Mouse (Mus musculus) induced T-regulatory cell, adult 2 months (primary cell): ENCODE measurements around the gene Pth2.

ENCODE experiments used
- DNase-seq: peaks from one replicate; pipeline ENCODE4 v3.0.0-alpha.2; 2012; ENCODE audit warnings: low read depth

Pth2 gene

DNA sequence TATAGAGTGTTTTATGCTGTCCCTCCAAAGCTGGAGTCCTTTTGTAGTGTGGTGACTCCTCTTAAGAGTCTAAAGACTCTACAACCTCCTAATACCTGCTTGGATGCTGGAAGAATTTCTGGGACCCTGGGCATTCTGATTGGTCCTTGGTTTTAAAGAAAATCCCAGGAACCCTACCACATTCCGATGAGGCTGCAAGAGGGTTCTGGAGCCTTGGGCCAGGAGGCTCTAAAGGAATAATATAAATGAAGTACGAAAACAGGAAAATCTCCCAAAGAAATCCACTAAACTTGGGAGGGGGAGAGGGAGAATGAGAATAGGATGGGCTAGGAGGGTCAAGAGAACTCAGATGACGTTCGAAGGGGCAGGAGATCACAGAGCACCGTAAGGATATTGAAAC is 27.2 kb upstream of the Pth2 start:
- DNase-seq = no peak

DNA sequence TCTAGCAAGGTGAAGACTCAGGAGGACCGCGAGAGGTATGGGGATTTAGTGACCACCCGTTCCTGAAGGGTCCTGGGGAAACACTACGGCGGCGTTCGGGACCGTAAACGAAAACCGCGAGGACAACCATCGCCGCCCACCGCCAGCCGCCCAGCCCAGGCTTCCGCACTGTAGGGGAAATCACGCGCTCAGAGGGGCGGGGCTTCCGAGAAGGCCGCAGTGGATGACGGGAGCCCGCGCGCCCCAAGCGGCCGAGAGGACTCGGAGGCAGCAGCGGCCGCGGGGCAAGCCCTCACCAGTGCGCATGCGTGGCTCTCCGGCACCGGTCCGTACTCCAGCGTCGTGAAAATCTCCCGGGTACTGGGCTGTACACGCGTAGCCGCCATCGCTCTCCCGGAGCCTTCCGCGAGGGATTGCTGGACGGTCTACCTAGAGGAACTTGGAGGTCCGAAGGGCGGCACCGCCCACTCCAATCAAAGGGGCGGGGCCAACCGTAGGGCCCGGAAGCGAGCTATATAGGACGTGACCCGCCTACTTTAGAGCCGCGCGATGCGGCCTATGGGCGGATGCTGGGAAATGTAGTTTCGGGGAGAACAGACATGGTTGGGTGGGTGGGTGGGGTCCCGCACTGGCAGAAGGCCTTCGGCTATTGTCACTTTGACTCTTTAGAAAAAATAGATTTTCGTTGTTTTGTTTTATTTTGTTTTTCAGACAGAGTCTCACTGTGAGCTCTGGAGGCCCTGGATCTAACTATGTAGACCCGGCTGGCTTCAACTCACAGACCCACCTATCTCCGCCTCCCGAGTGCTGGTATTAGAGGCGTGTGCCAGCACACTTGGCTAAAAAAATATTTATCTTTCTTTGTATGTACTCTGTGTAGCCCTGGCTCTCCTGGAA is 26.5 kb upstream of the Pth2 start, which contains the start of the genes Pih1d1 and Aldh16a1:
Pih1d1 (plus strand) TSS at position 208 of the 897 bp plus-strand sequence.
Aldh16a1 (minus strand) TSS at position 489 of the 897 bp plus-strand sequence.
- DNase-seq = peak; percentile 99

- DNase-seq = peak; percentile 81
Observed at GRCm38 (mm10) chr7:45154993-45155514, 25.7 kb upstream of the Pth2 start.

DNA sequence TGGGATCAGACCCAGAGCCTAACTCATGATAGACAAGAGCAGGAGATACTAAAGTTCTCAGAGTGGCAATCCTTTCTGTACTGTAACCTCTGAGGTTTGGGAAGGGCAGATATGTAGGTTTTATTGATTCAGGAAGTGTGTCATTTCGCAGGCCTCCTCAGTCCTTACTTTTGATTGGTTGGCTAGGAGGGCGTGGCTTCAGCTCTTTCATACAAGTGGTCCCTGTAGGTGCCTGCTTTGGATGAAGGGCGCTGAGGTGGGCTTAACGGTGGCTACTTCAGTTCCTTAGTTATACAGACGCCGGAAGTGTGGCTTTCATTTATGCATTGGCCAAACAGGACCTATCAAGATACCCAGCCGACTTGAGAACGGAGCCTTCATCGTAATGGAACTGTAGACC is 25.2 kb upstream of the Pth2 start:
- peak; percentile 28 for DNase-seq

GRCm38 (mm10) chr7:45156206-45156605 is 24.6 kb upstream of the Pth2 start:
- no peak for DNase-seq

DNA sequence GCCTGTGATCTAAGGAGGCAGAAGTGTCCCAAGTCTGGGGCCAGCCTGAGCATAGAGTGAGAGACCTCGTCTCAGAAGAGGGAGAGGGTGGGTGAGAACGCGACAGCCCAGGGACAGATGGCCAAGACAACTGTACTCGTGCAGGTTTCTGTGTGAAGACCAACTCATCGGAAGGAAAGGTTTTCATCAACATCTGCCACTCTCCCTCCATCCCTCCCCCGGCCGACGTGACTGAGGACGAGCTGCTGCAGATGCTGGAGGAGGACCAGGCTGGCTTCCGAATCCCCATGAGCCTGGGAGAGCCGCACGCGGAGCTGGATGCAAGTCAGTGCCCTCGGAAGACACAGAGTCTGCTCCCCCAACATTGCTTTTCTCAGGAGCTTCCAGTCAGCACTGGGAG is 23.3 kb upstream of the Pth2 start:
- no peak for DNase-seq

DNA sequence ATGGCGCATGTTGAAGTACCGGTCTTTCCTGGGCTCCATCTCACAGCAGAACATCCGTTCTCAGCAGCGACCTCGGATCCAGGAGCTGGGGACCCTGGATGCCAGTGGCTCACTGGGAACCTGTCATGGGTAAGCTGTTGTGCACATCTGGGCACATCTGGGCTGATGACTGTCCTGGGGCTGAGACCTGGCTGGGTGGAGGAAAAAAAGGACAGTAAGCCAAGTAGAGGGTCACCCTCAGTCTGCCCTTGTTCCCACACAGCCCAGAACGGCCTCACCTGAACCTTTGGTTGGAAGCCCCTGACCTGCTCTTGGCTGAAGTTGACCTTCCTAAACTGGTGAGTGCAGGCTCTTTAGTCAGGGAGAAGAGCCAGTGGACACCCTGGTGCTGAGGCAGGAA is 21.8 kb upstream of the Pth2 start:
- DNase-seq = no peak

GRCm38 (mm10) chr7:45160316-45160800 is 20.4 kb upstream of the Pth2 start:
- no peak for DNase-seq

GRCm38 (mm10) chr7:45160866-45161265 is 19.9 kb upstream of the Pth2 start:
- DNase-seq = no peak

DNA sequence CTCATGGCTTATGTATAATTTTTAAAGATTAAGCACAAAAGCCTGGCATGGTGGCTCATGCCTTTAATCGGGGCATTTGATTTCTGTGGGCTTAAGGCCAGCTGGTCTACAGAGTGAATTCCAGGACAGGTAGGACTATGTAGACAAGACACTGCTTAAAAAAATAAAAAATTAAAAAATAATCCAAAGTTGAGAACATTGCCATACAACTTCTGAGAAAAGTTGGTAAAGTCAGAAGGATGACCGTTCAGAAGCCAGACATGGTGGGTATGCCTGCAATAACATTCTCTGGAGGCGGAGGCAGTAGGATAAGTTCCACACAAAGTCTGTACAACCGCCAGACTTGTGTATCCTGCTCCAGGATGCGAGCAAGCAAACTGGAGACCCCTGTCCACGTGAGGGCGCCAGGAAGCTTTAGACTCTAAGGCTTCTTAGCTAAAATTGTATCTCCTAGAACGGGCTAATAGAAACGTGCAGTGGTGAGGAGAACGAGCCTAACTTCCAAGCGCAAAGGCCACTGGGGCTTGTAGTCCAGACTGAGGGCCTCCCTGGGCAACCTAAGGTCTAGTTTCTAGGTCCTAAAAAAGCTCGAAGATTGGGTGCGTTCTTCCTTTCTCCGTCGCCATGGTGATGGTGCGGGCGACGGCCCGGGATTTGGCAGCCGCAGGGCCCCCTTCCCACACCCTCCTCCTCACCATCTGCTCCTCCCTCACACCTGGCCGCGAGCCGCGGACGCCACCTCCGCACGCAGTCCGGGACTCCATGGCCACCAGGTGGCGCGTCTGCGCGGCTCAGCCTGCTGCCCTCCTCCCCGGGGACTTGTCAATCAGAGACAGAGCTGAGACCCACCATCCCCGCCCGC is 19.0 kb upstream of the Pth2 start:
- DNase-seq = peak; percentile 91

DNA sequence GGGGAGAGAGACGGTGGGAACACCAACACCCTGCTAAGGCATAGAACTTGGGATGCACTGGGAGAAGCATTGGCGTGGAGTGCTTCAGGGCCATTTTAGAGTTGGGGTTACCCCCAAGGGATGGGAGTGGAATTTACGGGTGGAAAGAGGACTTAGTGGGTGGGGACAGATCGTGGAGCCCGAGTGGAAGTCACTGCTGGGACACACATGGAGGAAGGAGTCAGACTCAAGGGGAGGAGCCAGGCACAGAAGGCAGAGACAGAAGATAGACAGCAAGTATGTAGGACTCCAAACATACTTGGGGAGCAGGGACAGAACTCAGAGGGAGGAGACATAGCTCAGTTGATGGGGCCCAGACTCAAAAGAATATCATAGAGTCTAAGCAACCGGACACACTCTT is 18.2 kb upstream of the Pth2 start:
- DNase-seq = no peak

DNA sequence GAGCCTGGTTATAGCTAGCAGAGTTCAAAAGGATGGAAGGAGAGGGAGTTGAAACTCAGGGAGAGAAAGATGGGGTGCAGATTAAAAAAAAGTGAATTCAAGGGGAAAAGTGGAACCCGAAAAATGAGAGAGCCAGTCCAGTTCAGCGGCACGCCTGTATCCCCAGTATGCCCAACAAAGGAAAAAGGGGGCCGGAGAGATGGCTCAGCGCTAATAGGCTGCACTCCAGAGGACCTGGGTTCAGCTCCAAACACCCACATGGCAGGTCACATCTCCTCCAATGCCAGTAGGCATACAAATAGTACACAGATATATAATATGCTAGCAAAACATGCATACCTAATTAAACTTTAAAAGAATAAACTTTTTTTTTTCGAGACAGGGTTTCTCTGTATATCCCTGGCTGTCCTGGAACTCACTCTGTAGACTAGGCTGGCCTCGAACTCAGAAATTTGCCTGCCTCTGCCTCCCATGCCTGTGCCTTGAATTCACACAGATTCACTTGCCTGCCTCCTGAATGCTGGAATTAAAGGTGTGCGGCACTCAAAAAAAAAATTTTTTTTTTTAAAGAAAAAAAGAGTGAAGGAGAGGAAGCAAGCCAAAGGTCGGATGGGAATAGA is 17.7 kb upstream of the Pth2 start:
- no peak for DNase-seq

DNA sequence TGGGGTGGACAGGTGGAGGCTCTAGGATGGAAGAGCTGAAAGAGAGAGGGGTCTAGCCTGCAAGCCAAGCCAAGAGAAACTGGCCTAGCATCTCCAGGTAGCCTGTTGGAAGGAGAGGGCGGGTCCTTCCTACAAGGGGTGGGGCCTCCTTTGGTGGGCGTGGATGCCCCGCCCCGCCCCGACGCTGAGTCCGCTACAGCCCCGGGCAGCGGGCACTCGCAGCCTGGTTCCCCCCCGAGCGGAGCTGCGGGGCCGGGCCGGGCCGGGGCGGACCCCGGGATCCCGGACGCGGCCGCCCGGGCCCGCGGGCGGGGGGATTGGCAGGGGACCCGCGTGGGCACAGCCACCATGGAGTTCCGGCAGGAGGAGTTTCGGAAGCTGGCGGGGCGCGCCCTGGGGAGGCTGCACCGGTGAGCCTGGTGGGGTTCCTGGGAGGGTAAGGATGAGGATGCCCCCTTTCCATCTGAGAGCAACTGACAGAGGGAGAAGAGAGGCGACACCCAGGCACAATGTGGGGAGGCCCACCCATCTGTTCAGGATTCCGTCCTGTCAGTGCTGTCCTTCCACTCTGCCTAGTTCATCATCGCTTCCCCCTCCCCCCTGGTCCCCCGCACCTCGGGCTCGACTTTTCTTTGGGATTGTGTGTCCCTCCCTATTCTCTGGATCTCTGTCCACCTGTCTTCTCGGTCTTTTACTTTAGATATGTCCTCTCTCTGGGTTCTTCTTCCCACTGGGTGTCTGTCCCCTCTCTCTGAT is 16.9 kb upstream of the Pth2 start, which contains the start of gene Slc17a7:
Slc17a7 (plus strand) TSS at position 215 of the 756 bp plus-strand sequence.
- peak; percentile 73 for DNase-seq

- DNase-seq = no peak
Observed at GRCm38 (mm10) chr7:45164833-45165232, 16.0 kb upstream of the Pth2 start.

GRCm38 (mm10) chr7:45165701-45166100 is 15.1 kb upstream of the Pth2 start:
- no peak for DNase-seq

DNA sequence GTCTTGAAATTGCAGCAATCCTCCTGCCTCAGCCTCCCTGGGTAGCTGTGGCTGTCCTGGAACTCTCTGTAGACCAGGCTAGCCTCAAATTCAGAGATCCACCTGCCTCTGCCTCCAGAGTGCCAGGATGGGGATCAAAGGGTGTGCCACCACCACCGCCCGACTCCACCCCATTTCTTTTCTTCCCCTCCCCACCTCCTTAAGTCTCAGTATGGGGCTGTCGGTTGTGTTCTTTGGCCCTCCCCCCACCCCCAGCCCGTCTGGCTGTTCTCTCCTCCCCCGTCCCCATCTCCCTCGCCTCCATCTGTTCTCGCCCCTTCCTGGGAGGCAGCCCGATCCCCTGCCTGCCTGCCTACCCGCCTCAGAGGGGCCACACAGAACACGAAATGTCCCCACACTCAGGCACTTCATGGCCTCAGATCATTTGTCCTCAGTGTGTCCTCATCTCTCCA is 13.8 kb upstream of the Pth2 start:
- no peak for DNase-seq

DNA sequence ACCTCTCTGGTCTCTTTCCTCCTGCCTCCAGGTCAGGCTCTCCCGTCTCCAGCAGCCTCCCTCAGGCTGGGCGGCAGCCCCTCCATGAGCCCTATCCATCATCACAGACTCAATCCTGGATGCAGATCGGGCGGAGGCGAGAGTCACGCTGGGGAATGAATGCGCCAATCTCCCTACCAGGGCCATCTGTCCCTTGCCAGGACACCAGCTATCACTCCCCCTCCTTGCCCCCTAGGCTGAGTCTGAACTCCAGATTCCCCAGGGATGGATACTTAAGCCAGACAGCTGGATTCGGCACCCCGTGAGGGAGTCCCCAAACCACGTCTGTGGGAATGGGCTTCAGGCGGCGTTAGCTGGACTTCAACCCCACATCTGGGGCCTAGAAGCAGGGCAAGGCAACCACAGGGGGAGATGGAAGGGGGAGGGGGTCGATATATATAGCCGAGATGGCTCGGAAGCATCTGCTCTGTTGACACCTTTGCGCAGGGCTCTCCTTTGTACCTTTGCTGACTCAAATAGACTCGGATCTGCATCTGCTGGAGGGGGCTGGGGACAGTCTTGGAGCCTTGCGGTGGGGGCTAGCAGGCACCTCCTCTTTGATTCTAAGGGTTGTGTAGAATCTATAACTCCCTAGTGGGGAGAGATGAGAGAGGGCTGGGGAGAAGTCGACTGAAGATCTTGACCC is 12.9 kb upstream of the Pth2 start:
- DNase-seq = no peak

DNA sequence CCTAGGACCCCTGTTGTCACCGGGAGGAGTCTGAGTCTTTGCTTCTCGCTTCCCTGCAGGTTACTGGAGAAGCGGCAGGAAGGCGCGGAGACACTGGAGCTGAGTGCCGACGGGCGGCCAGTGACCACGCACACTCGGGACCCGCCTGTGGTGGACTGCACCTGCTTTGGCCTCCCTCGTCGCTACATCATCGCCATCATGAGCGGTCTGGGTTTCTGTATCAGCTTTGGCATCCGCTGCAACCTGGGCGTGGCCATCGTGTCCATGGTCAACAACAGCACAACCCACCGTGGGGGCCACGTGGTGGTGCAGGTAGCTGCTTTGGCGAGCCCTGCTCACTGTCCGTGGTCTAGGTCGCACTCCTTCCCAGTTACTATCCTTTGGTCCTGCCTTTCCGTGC is 12.1 kb upstream of the Pth2 start:
- no peak for DNase-seq

DNA sequence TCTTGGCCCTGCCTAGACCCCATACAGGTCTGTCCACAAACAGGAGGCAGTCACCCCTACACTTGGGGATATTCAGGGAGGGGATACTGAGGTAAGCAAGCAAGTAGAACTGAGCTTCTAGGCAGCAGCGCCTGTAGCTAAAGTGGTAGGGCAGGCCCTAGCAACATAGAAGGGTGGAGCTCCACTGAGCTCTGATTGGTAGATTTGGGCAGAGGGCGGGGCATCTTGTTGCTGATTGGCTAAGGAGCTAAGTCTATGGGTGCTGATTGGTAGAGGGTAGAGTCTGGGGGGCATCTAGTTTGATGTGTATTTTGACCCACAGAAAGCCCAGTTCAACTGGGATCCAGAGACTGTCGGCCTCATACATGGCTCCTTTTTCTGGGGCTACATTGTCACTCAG is 11.3 kb upstream of the Pth2 start:
- peak; percentile 47 for DNase-seq

DNA sequence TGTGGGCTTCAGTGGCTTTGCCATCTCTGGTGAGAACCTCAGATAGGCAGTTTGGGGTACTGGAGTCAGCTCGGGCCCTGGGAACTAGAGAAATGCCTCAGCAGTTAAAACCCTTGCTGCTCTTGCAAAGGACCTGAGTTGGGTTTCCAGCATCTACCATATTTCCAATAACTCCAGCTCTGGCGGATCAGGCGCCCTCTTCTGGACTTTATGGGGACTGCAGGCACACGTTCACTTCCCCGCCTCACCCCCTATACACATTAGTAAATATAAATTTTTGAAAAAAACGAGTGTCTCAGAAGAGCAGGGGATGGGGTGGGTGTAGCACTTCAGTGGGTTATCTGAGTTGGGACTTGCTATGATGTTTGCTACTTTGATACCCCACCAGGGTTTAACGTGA is 7.8 kb upstream of the Pth2 start:
- DNase-seq = peak; percentile 75
